Mouse (Mus musculus): Measurements from ENCODE around the gene Grid1. TPM values are rescaled to one million over a fixed set of nuclear protein-coding genes. Genes with fewer than 3 reads are reported as not detected.

The Grid1 gene
- polyA plus RNA-seq, 1 experiment from 2014 or later, result 0.76 TPM

DNA sequence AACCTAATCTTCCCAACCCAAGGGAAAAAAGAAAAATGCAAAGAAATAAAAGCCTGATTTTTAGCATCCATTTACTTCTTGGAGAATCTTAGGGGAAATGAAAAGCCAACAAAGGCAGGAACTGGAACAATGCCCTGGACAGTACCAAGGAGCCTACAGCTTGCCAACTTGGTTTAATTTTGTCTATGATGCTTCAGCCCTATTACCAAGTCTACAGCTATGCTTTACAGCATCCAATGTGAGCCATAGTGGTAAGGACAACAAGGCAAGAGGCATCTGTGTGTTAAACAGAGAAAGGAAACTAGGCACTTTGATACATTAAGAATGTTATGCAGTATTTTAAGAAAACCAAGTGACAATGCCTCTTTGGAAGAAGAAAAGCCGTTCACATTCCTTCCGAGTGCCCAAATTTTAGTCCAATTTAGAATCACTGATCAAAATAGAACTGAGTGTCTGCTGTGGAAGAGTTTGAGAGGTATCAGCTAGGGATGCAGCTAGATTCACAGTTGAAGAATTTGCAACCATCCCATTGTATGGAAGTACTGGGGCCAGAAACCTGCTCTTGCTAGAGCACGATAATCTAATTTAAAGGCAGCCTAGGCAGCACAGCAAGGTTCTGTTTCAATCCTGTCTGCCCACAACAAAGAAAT is 741.5 kb downstream of the Grid1 start:
- Histone ChIP-seq H3K27ac (ENCODE audit: low read depth, low read length) (no peak overlapping the region), H3K4me2 (replicated peaks; ENCODE audit: low read depth, low read length) (no peak overlapping the region), H3K4me1 (ENCODE audit: control insufficient read depth, insufficient read depth, low read length) (no peaks in the 10 kb centered on the region), H3K4me3 (ENCODE audit: low read length) (no peak overlapping the region), H3K9me3 (ENCODE audit: control insufficient read depth, low read length) (no peaks in the 10 kb centered on the region), H3K9ac (ENCODE audit: low read depth, low read length) (no peak overlapping the region), H3K36me3 (ENCODE audit: control insufficient read depth, insufficient read depth, low read length) (no peaks in the 10 kb centered on the region), H3K27me3 (ENCODE audit: control insufficient read depth, insufficient read depth, low read length) (no peaks in the 10 kb centered on the region)
- no peak for ATAC-seq (ENCODE audit: low FRiP score, low TSS enrichment)
- WGBS, result 88% methylated on average over 3 of the region's 3 CpGs

GRCm38 (mm10) chr14:35572991-35573502 is 753.1 kb downstream of the Grid1 start:
- Histone ChIP-seq H3K9ac (ENCODE audit: low read depth, low read length) (no peak overlapping the region), H3K9me3 (ENCODE audit: control insufficient read depth, low read length) (no peaks in the 10 kb centered on the region), H3K36me3 (ENCODE audit: control insufficient read depth, insufficient read depth, low read length) (no peaks in the 10 kb centered on the region), H3K27ac (ENCODE audit: low read depth, low read length) (no peak overlapping the region), H3K4me2 (replicated peaks; ENCODE audit: low read depth, low read length) (no peak overlapping the region), H3K4me3 (ENCODE audit: low read length) (no peak overlapping the region), H3K27me3 (ENCODE audit: control insufficient read depth, insufficient read depth, low read length) (no peaks in the 10 kb centered on the region), H3K4me1 (ENCODE audit: control insufficient read depth, insufficient read depth, low read length) (no peaks in the 10 kb centered on the region)
- ATAC-seq (ENCODE audit: low FRiP score, low TSS enrichment), result no peak
- 79% methylated on average over 4 of the region's 4 CpGs for WGBS

DNA sequence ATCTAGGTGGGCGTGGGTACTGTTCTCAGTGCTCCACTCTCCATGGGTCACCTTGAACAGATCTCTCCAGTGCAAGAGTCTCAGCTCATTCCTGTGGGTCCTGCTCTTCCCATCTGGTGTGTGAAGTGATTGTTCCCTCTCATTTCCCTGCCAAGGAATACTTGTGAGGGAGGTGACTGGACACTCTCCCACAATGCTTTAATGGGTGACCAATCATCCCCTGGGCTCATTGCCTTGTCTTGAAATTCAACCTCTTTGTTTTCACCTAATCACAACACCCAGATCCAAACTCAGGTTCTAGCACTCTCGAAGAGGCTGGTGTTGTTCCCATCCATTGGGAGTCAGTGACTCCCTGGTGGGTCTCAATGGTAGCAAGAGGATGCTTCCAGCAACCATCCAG is 754.6 kb downstream of the Grid1 start:
- no peak overlapping the region for H3K27ac ChIP-seq (ENCODE audit: low read depth, low read length)
- no peaks in the 10 kb centered on the region for H3K9me3 ChIP-seq (ENCODE audit: control insufficient read depth, low read length)
- 67% methylated on average over 2 of the region's 2 CpGs for WGBS
- H3K4me2 ChIP-seq (replicated peaks; ENCODE audit: low read depth, low read length), result no peak overlapping the region
- no peaks in the 10 kb centered on the region for H3K36me3 ChIP-seq (ENCODE audit: control insufficient read depth, insufficient read depth, low read length)
- no peak overlapping the region for H3K9ac ChIP-seq (ENCODE audit: low read depth, low read length)
- H3K27me3 ChIP-seq (ENCODE audit: control insufficient read depth, insufficient read depth, low read length), result no peaks in the 10 kb centered on the region
- H3K4me1 ChIP-seq (ENCODE audit: control insufficient read depth, insufficient read depth, low read length), result no peaks in the 10 kb centered on the region
- no peak for ATAC-seq (ENCODE audit: low FRiP score, low TSS enrichment)
- H3K4me3 ChIP-seq (ENCODE audit: low read length), result no peak overlapping the region

GRCm38 (mm10) chr14:35575285-35575684 is 755.4 kb downstream of the Grid1 start:
- ATAC-seq (ENCODE audit: low FRiP score, low TSS enrichment), result no peak
- WGBS, result 85% methylated on average over 6 of the region's 6 CpGs
- no peak overlapping the region for H3K4me2 ChIP-seq (replicated peaks; ENCODE audit: low read depth, low read length)

DNA sequence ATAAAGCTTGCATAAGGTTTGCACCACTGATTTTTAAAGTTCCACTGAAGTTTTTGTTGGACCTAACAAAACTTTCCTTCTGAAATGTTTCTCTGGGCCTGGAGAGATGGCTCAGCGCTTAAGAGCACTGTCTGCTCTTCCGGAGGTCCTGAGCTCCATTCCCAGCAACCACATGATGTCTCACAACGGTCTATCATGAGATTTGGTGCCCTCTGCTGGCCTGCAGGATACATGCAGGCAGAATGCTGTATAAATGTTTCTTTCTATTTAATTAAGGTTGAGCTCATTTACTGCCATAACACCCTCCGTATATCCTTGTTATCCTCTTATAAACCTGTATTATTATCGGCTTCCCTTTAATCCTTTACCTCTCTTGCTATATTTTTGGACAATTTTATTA is 805.8 kb downstream of the Grid1 start:
- Histone ChIP-seq H3K9me3 (ENCODE audit: control insufficient read depth, low read length) (peaks cover 3% of the 10 kb centered on the region; the same call in 1 of the 2 replicates), H3K27ac (ENCODE audit: low read depth, low read length) (no peak overlapping the region), H3K4me1 (ENCODE audit: control insufficient read depth, insufficient read depth, low read length) (no peaks in the 10 kb centered on the region), H3K4me3 (ENCODE audit: low read length) (no peak overlapping the region), H3K36me3 (ENCODE audit: control insufficient read depth, insufficient read depth, low read length) (no peaks in the 10 kb centered on the region), H3K4me2 (replicated peaks; ENCODE audit: low read depth, low read length) (no peak overlapping the region), H3K27me3 (ENCODE audit: control insufficient read depth, insufficient read depth, low read length) (no peaks in the 10 kb centered on the region), H3K9ac (ENCODE audit: low read depth, low read length) (no peak overlapping the region)
- 89% methylated on average over 5 of the region's 5 CpGs for WGBS
- ATAC-seq (ENCODE audit: low FRiP score, low TSS enrichment), result no peak

More at GRCm38 (mm10) chr14:35575285-35575684, 755.4 kb downstream of the Grid1 start:
- no peaks in the 10 kb centered on the region for H3K27me3 ChIP-seq (ENCODE audit: control insufficient read depth, insufficient read depth, low read length)
- H3K4me3 ChIP-seq (ENCODE audit: low read length), result no peak overlapping the region
- H3K27ac ChIP-seq (ENCODE audit: low read depth, low read length), result no peak overlapping the region
- H3K4me1 ChIP-seq (ENCODE audit: control insufficient read depth, insufficient read depth, low read length), result no peaks in the 10 kb centered on the region
- H3K9me3 ChIP-seq (ENCODE audit: control insufficient read depth, low read length), result no peaks in the 10 kb centered on the region
- H3K9ac ChIP-seq (ENCODE audit: low read depth, low read length), result no peak overlapping the region
- H3K36me3 ChIP-seq (ENCODE audit: control insufficient read depth, insufficient read depth, low read length), result no peaks in the 10 kb centered on the region

MicroRNAs encoded within 50 kb of the gene (microRNA counts, 519-probe panel; counts per million panel counts)
- not detected for microRNA mmu-miR-346

Small RNAs within 50 kb of the gene (microRNA-seq; reads per million reads assigned to microRNA genes)
- 28.2 reads per million, percentile 38 among the genes with 10 or more reads in this experiment for gene Mir346

Other genes with a start within 250 kb of the Grid1 start
- 0.24 and 0.31 TPM in 2 replicates for gene Ldb3, start 231.4 kb upstream of the Grid1 start, polyA plus RNA-seq (2014; fragmentation: Nextera tagmentation; extraction: Ambion mirVana)
- gene Opn4, start 220.0 kb upstream of the Grid1 start, polyA plus RNA-seq (2014; fragmentation: Nextera tagmentation; extraction: Ambion mirVana), result 0.09 and 0.20 TPM in 2 replicates
- gene Wapl, start 146.2 kb upstream of the Grid1 start, polyA plus RNA-seq (2014; fragmentation: Nextera tagmentation; extraction: Ambion mirVana), result 31.5 and 34.1 TPM in 2 replicates

Data from kidney, embryonic 14.5 days (tissue).